Mouse (Mus musculus): ENCODE measurements at regions not wholly inside any gene's neighbourhood (a gene's known extent, or its start where the extent isn't known, plus 50 kb on each side); places are given as distances from the start of the nearest gene placed in this dataset.

DNA sequence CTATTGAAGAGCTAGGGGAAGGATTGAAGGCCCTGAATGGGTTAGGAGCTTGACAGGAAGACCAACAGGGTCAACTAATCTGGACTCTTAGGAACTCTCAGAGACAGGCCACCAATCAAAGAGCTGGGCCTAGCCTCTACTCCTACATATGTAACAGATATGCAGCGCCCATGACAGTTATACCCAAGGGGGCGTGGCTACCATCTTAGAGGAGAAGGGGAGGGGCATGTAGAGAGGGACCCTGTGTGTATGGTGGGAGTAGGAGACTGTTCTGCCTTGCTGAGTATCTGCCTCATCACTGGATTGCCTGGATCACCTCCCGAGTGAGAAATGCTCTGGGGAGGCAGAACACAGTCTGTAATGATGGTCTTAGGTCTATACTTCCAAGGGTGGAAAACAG is 1701.5 kb upstream of the Pcdh20 start:
- H3K9me3 ChIP-seq (ENCODE audit: control insufficient read depth), result no peaks in the 10 kb centered on the region
- no peaks in the 10 kb centered on the region for H3K36me3 ChIP-seq (ENCODE audit: control insufficient read depth, insufficient read depth)
- H3K9ac ChIP-seq (ENCODE audit: low read depth, low read length), result no peak overlapping the region
- no peak overlapping the region for H3K27ac ChIP-seq (ENCODE audit: low read depth, low read length)
- no peaks in the 10 kb centered on the region for H3K4me1 ChIP-seq (replicated peaks; ENCODE audit: control insufficient read depth, insufficient read depth, low read length)
- no peak for ATAC-seq
- no peak overlapping the region for H3K4me3 ChIP-seq (ENCODE audit: low read depth, low read length)
- no peak for TF ChIP-seq CTCF (IDR thresholded peaks at IDR 0.05; ENCODE audit: low read depth)
- H3K27me3 ChIP-seq (replicated peaks; ENCODE audit: control insufficient read depth, insufficient read depth, low read length), result no peaks in the 10 kb centered on the region
- 78% methylated on average over 3 of the region's 3 CpGs for WGBS
- H3K4me2 ChIP-seq (replicated peaks; ENCODE audit: low read depth), result no peak overlapping the region
